Mouse (Mus musculus): ENCODE measurements around the gene Arhgap15.

- TF ChIP-seq GATA1 (IDR thresholded peaks at IDR 0.05; ENCODE audit: borderline replicate concordance, low read length) (no peak), CTCF (IDR thresholded peaks at IDR 0.05; ENCODE audit: low read depth, low read length) (no peak), POLR2AphosphoS5 (IDR thresholded peaks at IDR 0.05; ENCODE audit: insufficient replicate concordance, low read depth, low read length) (no peak), TAL1 (conservative IDR thresholded peaks at IDR 0.05; ENCODE audit: low read depth, low read length) (no peak)
Measured at GRCm38 (mm10) chr2:44102351-44102750, 353.7 kb downstream of the Arhgap15 start.

Measured in G1E (cell line).